Mouse (Mus musculus) testis, adult 2 months (tissue): Measurements from ENCODE around the gene Cdipt. TPM values are rescaled to one million over a fixed set of nuclear protein-coding genes. Genes with fewer than 3 reads are reported as not detected.

Experiments
- H3K27ac ChIP-seq: fragments of 200-500 bp; 2 replicates; pipeline ENCODE4 v1.5.1; 2012; ENCODE audit warnings: low read depth, low read length; ENCODE audit not compliant: control insufficient read depth, insufficient read depth
- H3K27me3 ChIP-seq: fragments of 200-500 bp; 2 replicates; pipeline ENCODE4 v1.6.1; 2012; ENCODE audit warnings: mild to moderate bottlenecking, low read length, moderate library complexity; ENCODE audit not compliant: control insufficient read depth, insufficient read depth
- H3K36me3 ChIP-seq: fragments of 200-500 bp; 2 replicates; pipeline ENCODE4 v1.6.1; 2012; ENCODE audit warnings: mild to moderate bottlenecking, low read length; ENCODE audit not compliant: control insufficient read depth, insufficient read depth
- H3K4me1 ChIP-seq: fragments of 200-500 bp; 2 replicates; pipeline ENCODE4 v1.6.1; 2012; ENCODE audit warnings: low read length; ENCODE audit not compliant: control insufficient read depth, insufficient read depth
- H3K4me3 ChIP-seq: fragments of 200-500 bp; 2 replicates; pipeline ENCODE4 v1.5.1; 2012; ENCODE audit warnings: low read depth, mild to moderate bottlenecking, low read length, moderate library complexity, mixed read lengths; ENCODE audit not compliant: control insufficient read depth
- CTCF ChIP-seq: fragments of 200-500 bp; IDR thresholded peaks from 2 replicates; pipeline ENCODE4 v1.5.1; 2012; ENCODE audit warnings: low read depth, mild to moderate bottlenecking, inconsistent platforms, low read length, moderate library complexity; ENCODE audit not compliant: control insufficient read depth, insufficient read depth, insufficient replicate concordance
- POLR2A ChIP-seq: fragments of 200-500 bp; IDR thresholded peaks from 2 replicates; pipeline ENCODE4 v1.6.1; 2012; ENCODE audit warnings: low read depth, mild to moderate bottlenecking, inconsistent platforms, low read length, moderate library complexity; ENCODE audit not compliant: control insufficient read depth
- polyA plus RNA-seq: library from polyadenylated mRNA; depleted of rRNA; stranded (reverse); fragments of >200 nt; gene quantifications from 2 replicates; pipeline ENCODE4 v1.2.3, GENCODE M21; 2012; rRNA removed

Cdipt gene
- polyA plus RNA-seq: 83.3 and 84.9 TPM in 2 replicates

DNA sequence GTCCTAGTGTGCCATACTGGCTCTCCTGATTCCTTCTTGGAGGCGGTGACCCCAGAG is at the start of gene Cdipt:
Gene Cdipt, plus strand, starts transcription at position 22 of the 57 bp plus-strand sequence.
- Histone ChIP-seq H3K4me1 (peaks cover 11% of the 10 kb centered on the region), H3K27me3 (no peaks in the 10 kb centered on the region), H3K4me3 (peak within 1 kb of the TSS; percentile 91), H3K36me3 (no peaks in the 10 kb centered on the region), H3K27ac (peak within 1 kb of the TSS; percentile 96)
- TF ChIP-seq CTCF (no peak), POLR2A (no peak)

DNA sequence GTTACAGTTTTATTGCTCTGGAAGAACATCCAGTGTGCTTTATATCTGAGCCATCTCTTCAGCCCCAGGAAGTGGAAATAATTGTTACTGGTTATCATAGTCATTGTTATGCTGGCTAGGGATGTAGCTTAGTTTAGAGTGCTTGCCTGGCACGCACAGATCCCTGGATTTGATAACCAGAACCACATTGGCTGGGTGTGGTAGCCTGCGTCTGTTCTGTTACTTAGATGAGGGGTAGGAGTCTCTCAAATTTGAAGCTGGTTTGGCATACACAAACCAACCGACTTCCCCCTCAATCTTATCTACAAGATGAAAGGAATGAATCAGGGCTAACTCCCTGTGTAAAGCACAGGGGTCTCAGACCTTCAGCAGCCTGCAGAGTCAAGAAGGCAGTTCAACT is 49.4 kb upstream of the Cdipt start:
- TF ChIP-seq CTCF (no peak), POLR2A (no peak)
- Histone ChIP-seq H3K27ac (no peak overlapping the region), H3K4me1 (no peaks in the 10 kb centered on the region; the same call in none of the 2 replicates)

DNA sequence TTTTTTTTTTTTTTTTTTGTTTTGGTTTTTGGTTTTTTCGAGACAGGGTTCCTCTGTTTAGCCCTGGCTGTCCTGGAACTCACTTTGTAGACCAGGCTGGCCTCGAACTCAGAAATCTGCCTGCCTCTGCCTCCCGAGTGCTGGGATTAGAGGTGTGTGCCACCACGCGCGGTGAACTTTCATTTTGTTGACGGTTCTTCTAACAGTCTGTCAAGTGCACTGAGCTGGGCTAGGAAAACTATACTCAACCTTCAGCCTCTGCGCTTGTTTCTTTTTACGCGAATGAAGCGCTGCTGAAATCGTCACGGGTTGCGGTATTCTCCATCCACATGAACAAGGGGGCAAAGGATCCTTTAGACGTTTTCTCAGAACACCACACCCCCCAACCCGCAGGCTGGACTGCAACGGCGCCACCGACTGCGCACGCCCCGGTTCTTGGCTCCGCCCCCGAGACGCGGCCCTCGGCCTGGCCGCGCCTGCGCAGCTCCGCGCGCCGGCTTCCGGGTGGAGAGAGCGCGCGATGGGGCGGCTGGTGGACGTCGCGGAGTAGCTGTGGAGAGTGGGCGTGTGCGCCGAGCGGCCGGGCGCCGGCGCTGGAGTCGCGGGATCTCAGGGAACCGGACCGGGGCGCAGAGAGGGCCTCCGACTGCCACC is 47.2 kb upstream of the Cdipt start, which contains the start of gene Kctd13:
Gene Kctd13, plus strand, starts transcription at position 496 of the 654 bp plus-strand sequence.
- peaks cover 2% of the 10 kb centered on the region; the same call in 1 of the 2 replicates for H3K36me3 ChIP-seq
- peak within 1 kb of the TSS; percentile 97 for H3K27ac ChIP-seq
- peak; percentile 89 for TF ChIP-seq POLR2A
- TF ChIP-seq CTCF: no peak
- peak within 1 kb of the TSS; percentile 98 for H3K4me3 ChIP-seq
- H3K4me1 ChIP-seq: peaks cover 3% of the 10 kb centered on the region
- no peaks in the 10 kb centered on the region for H3K27me3 ChIP-seq

More for the DNA sequence above, 49.4 kb upstream of the Cdipt start:
- Histone ChIP-seq H3K27me3 (no peaks in the 10 kb centered on the region), H3K4me3 (no peak overlapping the region; the same call in 1 of the 2 replicates), H3K36me3 (peaks cover 2% of the 10 kb centered on the region)

- H3K36me3 ChIP-seq: peaks cover 2% of the 10 kb centered on the region; the same call in 1 of the 2 replicates
- peak overlapping the region; percentile 89 for H3K27ac ChIP-seq
Measured at GRCm38 (mm10) chr7:126929046-126929445, 46.7 kb upstream of the Cdipt start.

DNA sequence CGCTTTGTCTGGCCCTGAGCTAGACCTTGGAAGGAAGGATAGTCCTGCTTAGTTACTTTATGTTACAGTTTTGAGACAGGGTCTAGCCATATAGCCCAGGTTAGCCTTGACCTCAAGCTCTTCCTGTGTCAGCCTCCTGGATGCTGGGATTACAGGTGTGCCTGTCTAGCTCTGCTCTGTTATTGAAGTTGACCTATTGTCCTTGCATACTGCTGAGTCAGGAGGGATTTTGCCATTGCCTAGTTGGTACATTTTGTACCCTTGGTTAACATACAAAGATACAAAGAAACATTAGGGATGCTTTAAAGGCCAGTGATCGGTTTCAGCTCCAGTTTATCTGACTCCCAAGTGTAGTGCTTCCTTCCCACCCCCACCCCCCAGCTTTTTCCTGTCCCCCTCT is 43.1 kb upstream of the Cdipt start:
- Histone ChIP-seq H3K4me3 (no peak overlapping the region), H3K27ac (no peak overlapping the region), H3K36me3 (peaks cover 2% of the 10 kb centered on the region; the same call in 1 of the 2 replicates), H3K4me1 (peaks cover 3% of the 10 kb centered on the region), H3K27me3 (no peaks in the 10 kb centered on the region)
- no peak for TF ChIP-seq CTCF
- TF ChIP-seq POLR2A: no peak

More at GRCm38 (mm10) chr7:126929046-126929445, 46.7 kb upstream of the Cdipt start:
- Histone ChIP-seq H3K27me3 (no peaks in the 10 kb centered on the region), H3K4me3 (peak overlapping the region; percentile 98), H3K4me1 (peaks cover 3% of the 10 kb centered on the region)
- TF ChIP-seq CTCF: no peak
- no peak for TF ChIP-seq POLR2A

- Histone ChIP-seq H3K36me3 (peaks cover 7% of the 10 kb centered on the region), H3K4me3 (no peak overlapping the region), H3K4me1 (peaks cover 3% of the 10 kb centered on the region), H3K27ac (no peak overlapping the region), H3K27me3 (no peaks in the 10 kb centered on the region)
- no peak for TF ChIP-seq CTCF
- no peak for TF ChIP-seq POLR2A
Measured at GRCm38 (mm10) chr7:126941171-126941570, 34.5 kb upstream of the Cdipt start.

GRCm38 (mm10) chr7:126941801-126942200 is 33.9 kb upstream of the Cdipt start:
- H3K4me1 ChIP-seq: peaks cover 3% of the 10 kb centered on the region

More at GRCm38 (mm10) chr7:126941801-126942200, 33.9 kb upstream of the Cdipt start:
- Histone ChIP-seq H3K27me3 (no peaks in the 10 kb centered on the region), H3K4me3 (no peak overlapping the region), H3K36me3 (peaks cover 7% of the 10 kb centered on the region), H3K27ac (no peak overlapping the region)
- TF ChIP-seq POLR2A (no peak), CTCF (no peak)
